Mouse (Mus musculus): ENCODE results near the gene Olfr822. TPM values are rescaled to one million over a fixed set of nuclear protein-coding genes. Genes with fewer than 3 reads are reported as not detected.
"Not testable (repeated sequence)": the region's sequence is repeated elsewhere in the genome, so short reads cannot be mapped to it uniquely, and the experiment has no call there.

Olfr822 gene
- polyA plus RNA-seq (2015; fragmentation: Nextera tagmentation; extraction: Ambion mirVana) = not detected in 2 replicates

- no peaks in the 10 kb centered on the region for H3K36me3 ChIP-seq (ENCODE audit: insufficient read depth, low read length)
- TF ChIP-seq CTCF (IDR thresholded peaks at IDR 0.05) (no peak), EP300 (IDR thresholded peaks at IDR 0.05) (no peak)
- ATAC-seq = no peak
These were observed at the start of gene Olfr822 for GRCm38 (mm10) chr10:130070910-130071309. Gene Olfr822 (plus strand): TSS chr10:130071210.

GRCm38 (mm10) chr10:130030048-130030447 lies 41.0 kb upstream of the Olfr822 start, which contains the start of gene Olfr821:
Gene Olfr821 (plus strand): TSS chr10:130030348.
- no peak within 1 kb of the TSS for H3K27ac ChIP-seq (ENCODE audit: low read length)
- no peaks in the 10 kb centered on the region for H3K4me1 ChIP-seq (ENCODE audit: insufficient read depth, low read depth, low read length)
- no peak within 1 kb of the TSS for H3K4me3 ChIP-seq (ENCODE audit: low read depth, low read length)
- no peaks in the 10 kb centered on the region for H3K27me3 ChIP-seq (replicated peaks; ENCODE audit: insufficient read depth, low read length)
- no peaks in the 10 kb centered on the region for H3K36me3 ChIP-seq (ENCODE audit: insufficient read depth, low read length)
- TF ChIP-seq EP300 (IDR thresholded peaks at IDR 0.05) (no peak), CTCF (IDR thresholded peaks at IDR 0.05) (no peak)
- no peak within 1 kb of the TSS for H3K9ac ChIP-seq (replicated peaks; ENCODE audit: low read depth)
- no peak within 1 kb of the TSS for H3K4me2 ChIP-seq (replicated peaks; ENCODE audit: low read depth, low read length)
- DNase-seq (ENCODE audit: low spot score) (no peak), ATAC-seq (no peak)
- H3K9me3 ChIP-seq (ENCODE audit: low read length) = no peaks in the 10 kb centered on the region

More at GRCm38 (mm10) chr10:130070910-130071309, at the start of gene Olfr822:
- Histone ChIP-seq H3K4me2 (replicated peaks; ENCODE audit: low read depth, low read length) (no peak within 1 kb of the TSS), H3K27ac (ENCODE audit: low read length) (no peak within 1 kb of the TSS), H3K27me3 (replicated peaks; ENCODE audit: insufficient read depth, low read length) (no peaks in the 10 kb centered on the region), H3K4me3 (ENCODE audit: low read depth, low read length) (no peak within 1 kb of the TSS), H3K9ac (replicated peaks; ENCODE audit: low read depth) (no peak within 1 kb of the TSS), H3K9me3 (ENCODE audit: low read length) (no peaks in the 10 kb centered on the region), H3K4me1 (ENCODE audit: insufficient read depth, low read depth, low read length) (no peaks in the 10 kb centered on the region)
- no peak for DNase-seq (ENCODE audit: low spot score)

- no peak overlapping the region for H3K4me2 ChIP-seq (replicated peaks; ENCODE audit: low read depth, low read length)
- no peaks in the 10 kb centered on the region for H3K27me3 ChIP-seq (replicated peaks; ENCODE audit: insufficient read depth, low read length)
- no peak overlapping the region for H3K27ac ChIP-seq (ENCODE audit: low read length)
- no peaks in the 10 kb centered on the region for H3K9me3 ChIP-seq (ENCODE audit: low read length)
- DNase-seq (ENCODE audit: low spot score) (no peak), ATAC-seq (no peak)
- H3K36me3 ChIP-seq (ENCODE audit: insufficient read depth, low read length) = no peaks in the 10 kb centered on the region
- WGBS = 53% methylated on average over 6 of the region's 6 CpGs
- no peak overlapping the region for H3K4me3 ChIP-seq (ENCODE audit: low read depth, low read length)
- H3K9ac ChIP-seq (replicated peaks; ENCODE audit: low read depth) = no peak overlapping the region
- H3K4me1 ChIP-seq (ENCODE audit: insufficient read depth, low read depth, low read length) = no peaks in the 10 kb centered on the region
- no peak for TF ChIP-seq CTCF (IDR thresholded peaks at IDR 0.05)
These were observed 33.9 kb upstream of the Olfr822 start for GRCm38 (mm10) chr10:130037096-130037495.

- 14% methylated on average over 5 of the region's 5 CpGs for WGBS
- Histone ChIP-seq H3K27me3 (replicated peaks; ENCODE audit: insufficient read depth, low read length) (no peaks in the 10 kb centered on the region), H3K36me3 (ENCODE audit: insufficient read depth, low read length) (no peaks in the 10 kb centered on the region), H3K4me2 (replicated peaks; ENCODE audit: low read depth, low read length) (no peak overlapping the region), H3K4me1 (ENCODE audit: insufficient read depth, low read depth, low read length) (no peaks in the 10 kb centered on the region), H3K4me3 (ENCODE audit: low read depth, low read length) (no peak overlapping the region), H3K9me3 (ENCODE audit: low read length) (no peaks in the 10 kb centered on the region), H3K9ac (replicated peaks; ENCODE audit: low read depth) (no peak overlapping the region), H3K27ac (ENCODE audit: low read length) (no peak overlapping the region)
- ATAC-seq = peak; percentile 44; the same call in 1 of the 2 replicates
- TF ChIP-seq EP300 (IDR thresholded peaks at IDR 0.05) = no peak
- TF ChIP-seq CTCF (IDR thresholded peaks at IDR 0.05) = peak; percentile 61
- DNase-seq (ENCODE audit: low spot score) = peak; percentile 64
These were observed 21.9 kb downstream of the Olfr822 start for GRCm38 (mm10) chr10:130092838-130093440.

GRCm38 (mm10) chr10:130096104-130096503 lies 25.1 kb downstream of the Olfr822 start:
- Histone ChIP-seq H3K4me3 (ENCODE audit: low read depth, low read length) (no peak overlapping the region), H3K27me3 (replicated peaks; ENCODE audit: insufficient read depth, low read length) (no peaks in the 10 kb centered on the region), H3K27ac (ENCODE audit: low read length) (no peak overlapping the region), H3K36me3 (ENCODE audit: insufficient read depth, low read length) (no peaks in the 10 kb centered on the region), H3K9ac (replicated peaks; ENCODE audit: low read depth) (no peak overlapping the region), H3K4me2 (replicated peaks; ENCODE audit: low read depth, low read length) (no peak overlapping the region), H3K4me1 (ENCODE audit: insufficient read depth, low read depth, low read length) (no peaks in the 10 kb centered on the region), H3K9me3 (ENCODE audit: low read length) (no peaks in the 10 kb centered on the region)
- no peak for TF ChIP-seq EP300 (IDR thresholded peaks at IDR 0.05)
- TF ChIP-seq CTCF (IDR thresholded peaks at IDR 0.05) = peak; percentile 29; the same call in 1 of the 2 replicates
- no peak for ATAC-seq
- no peak for DNase-seq (ENCODE audit: low spot score)

- ATAC-seq; H3K27ac ChIP-seq (ENCODE audit: low read length); H3K27me3 ChIP-seq (replicated peaks; ENCODE audit: insufficient read depth, low read length); H3K4me1 ChIP-seq (ENCODE audit: insufficient read depth, low read depth, low read length); H3K4me2 ChIP-seq (replicated peaks; ENCODE audit: low read depth, low read length); DNase-seq (ENCODE audit: low spot score); H3K9ac ChIP-seq (replicated peaks; ENCODE audit: low read depth); H3K4me3 ChIP-seq (ENCODE audit: low read depth, low read length); H3K9me3 ChIP-seq (ENCODE audit: low read length); H3K36me3 ChIP-seq (ENCODE audit: insufficient read depth, low read length): not testable (repeated sequence)
- 63% methylated on average over 1 of the region's 1 CpGs for WGBS
These were observed 44.3 kb downstream of the Olfr822 start, which contains the start of gene Olfr823 for GRCm38 (mm10) chr10:130115283-130115682. Gene Olfr823 (minus strand): TSS chr10:130115383.

GRCm38 (mm10) chr10:130116045-130116444 lies 45.0 kb downstream of the Olfr822 start:
- not testable (repeated sequence) for H3K36me3 ChIP-seq (ENCODE audit: insufficient read depth, low read length); H3K27me3 ChIP-seq (replicated peaks; ENCODE audit: insufficient read depth, low read length); DNase-seq (ENCODE audit: low spot score); H3K4me1 ChIP-seq (ENCODE audit: insufficient read depth, low read depth, low read length); H3K9me3 ChIP-seq (ENCODE audit: low read length); H3K9ac ChIP-seq (replicated peaks; ENCODE audit: low read depth); H3K4me3 ChIP-seq (ENCODE audit: low read depth, low read length); H3K27ac ChIP-seq (ENCODE audit: low read length); ATAC-seq; H3K4me2 ChIP-seq (replicated peaks; ENCODE audit: low read depth, low read length)
- 62% methylated on average over 3 of the region's 3 CpGs for WGBS

Other genes starting within 250 kb of the Olfr822 start
- not detected in 2 replicates for gene Olfr812, start 225.1 kb upstream of the Olfr822 start, polyA plus RNA-seq (2015; fragmentation: Nextera tagmentation; extraction: Ambion mirVana)
- gene Olfr813, start 215.8 kb upstream of the Olfr822 start, polyA plus RNA-seq (2015; fragmentation: Nextera tagmentation; extraction: Ambion mirVana) = not detected in 2 replicates
- gene Olfr814, start 191.4 kb upstream of the Olfr822 start, polyA plus RNA-seq (2015; fragmentation: Nextera tagmentation; extraction: Ambion mirVana) = not detected in 2 replicates
- gene Olfr815, start 165.3 kb upstream of the Olfr822 start, polyA plus RNA-seq (2015; fragmentation: Nextera tagmentation; extraction: Ambion mirVana) = not detected in 2 replicates
- not detected in 2 replicates for gene Olfr816, start 155.6 kb upstream of the Olfr822 start, polyA plus RNA-seq (2015; fragmentation: Nextera tagmentation; extraction: Ambion mirVana)
- gene Olfr818, start 122.1 kb upstream of the Olfr822 start, polyA plus RNA-seq (2015; fragmentation: Nextera tagmentation; extraction: Ambion mirVana) = not detected in 2 replicates
- gene Olfr819, start 103.9 kb upstream of the Olfr822 start, polyA plus RNA-seq (2015; fragmentation: Nextera tagmentation; extraction: Ambion mirVana) = not detected in 2 replicates
- not detected in 2 replicates for gene Olfr247, start 95.1 kb upstream of the Olfr822 start, polyA plus RNA-seq (2015; fragmentation: Nextera tagmentation; extraction: Ambion mirVana)
- not detected in 2 replicates for gene Gm10310, start 86.1 kb upstream of the Olfr822 start, polyA plus RNA-seq (2015; fragmentation: Nextera tagmentation; extraction: Ambion mirVana)
- not detected in 2 replicates for gene Olfr820, start 58.6 kb upstream of the Olfr822 start, polyA plus RNA-seq (2015; fragmentation: Nextera tagmentation; extraction: Ambion mirVana)
- not detected in 2 replicates for gene Olfr821, start 40.9 kb upstream of the Olfr822 start, polyA plus RNA-seq (2015; fragmentation: Nextera tagmentation; extraction: Ambion mirVana)
- gene Olfr823, start 44.2 kb downstream of the Olfr822 start, polyA plus RNA-seq (2015; fragmentation: Nextera tagmentation; extraction: Ambion mirVana) = not detected in 2 replicates
- not detected in 2 replicates for gene Olfr824, start 58.8 kb downstream of the Olfr822 start, polyA plus RNA-seq (2015; fragmentation: Nextera tagmentation; extraction: Ambion mirVana)
- not detected in 2 replicates for gene Olfr825, start 95.6 kb downstream of the Olfr822 start, polyA plus RNA-seq (2015; fragmentation: Nextera tagmentation; extraction: Ambion mirVana)
- gene Olfr826, start 113.0 kb downstream of the Olfr822 start, polyA plus RNA-seq (2015; fragmentation: Nextera tagmentation; extraction: Ambion mirVana) = not detected in 2 replicates
- gene Olfr827, start 143.2 kb downstream of the Olfr822 start, polyA plus RNA-seq (2015; fragmentation: Nextera tagmentation; extraction: Ambion mirVana) = not detected in 2 replicates
- gene Neurod4, start 209.0 kb downstream of the Olfr822 start, polyA plus RNA-seq (2015; fragmentation: Nextera tagmentation; extraction: Ambion mirVana) = not detected in 2 replicates